Mouse (Mus musculus): ENCODE data around the gene Psme2b.
"Not testable (repeated sequence)": the region's sequence is repeated elsewhere in the genome, so short reads cannot be mapped to it uniquely, and the experiment has no call there.

Gene Psme2b

DNA sequence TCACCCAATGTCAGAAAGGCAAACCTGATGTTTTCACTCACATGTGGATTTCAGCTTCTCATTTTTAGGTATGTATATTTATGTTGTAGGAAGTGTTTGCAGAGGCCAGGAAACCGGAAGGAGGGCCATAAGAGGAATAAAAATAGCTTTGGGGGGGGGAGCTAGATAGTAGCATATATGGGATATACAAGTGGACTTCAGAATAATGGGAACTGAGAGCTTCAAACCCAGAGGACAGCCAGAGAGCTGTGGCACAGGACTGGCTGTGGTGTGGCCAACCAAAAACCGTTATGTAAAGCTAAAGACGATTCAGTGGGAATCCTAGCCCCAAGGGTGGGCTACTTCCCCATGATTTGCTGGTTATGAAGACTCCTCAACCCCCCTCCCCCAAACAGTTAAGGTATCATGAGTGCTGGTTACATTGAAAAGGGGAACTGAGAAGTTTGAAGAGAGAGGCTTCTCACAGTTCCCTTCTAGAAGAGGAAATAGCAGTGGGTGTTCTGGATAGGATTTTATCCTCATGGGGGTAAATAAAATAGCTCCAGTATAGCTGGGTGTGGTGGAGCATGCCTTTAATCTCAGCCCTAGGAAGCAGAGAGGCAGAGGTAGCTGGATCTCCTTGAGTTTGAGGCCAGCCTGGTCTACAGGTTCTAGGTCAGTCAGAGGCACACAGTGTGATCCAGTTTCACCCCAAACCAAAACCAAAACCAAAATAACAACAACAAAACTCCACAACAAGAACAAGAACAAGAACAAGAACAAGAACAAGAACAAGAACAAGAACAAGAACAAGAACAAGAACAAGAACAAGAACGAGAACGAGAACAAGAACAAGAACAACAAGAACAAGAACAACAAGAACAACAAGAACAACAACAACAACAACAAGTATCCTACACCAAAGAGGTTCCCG is 45.1 kb downstream of the Psme2b start:
- DNase-seq (ENCODE audit: low spot score), result not testable (repeated sequence)

DNA sequence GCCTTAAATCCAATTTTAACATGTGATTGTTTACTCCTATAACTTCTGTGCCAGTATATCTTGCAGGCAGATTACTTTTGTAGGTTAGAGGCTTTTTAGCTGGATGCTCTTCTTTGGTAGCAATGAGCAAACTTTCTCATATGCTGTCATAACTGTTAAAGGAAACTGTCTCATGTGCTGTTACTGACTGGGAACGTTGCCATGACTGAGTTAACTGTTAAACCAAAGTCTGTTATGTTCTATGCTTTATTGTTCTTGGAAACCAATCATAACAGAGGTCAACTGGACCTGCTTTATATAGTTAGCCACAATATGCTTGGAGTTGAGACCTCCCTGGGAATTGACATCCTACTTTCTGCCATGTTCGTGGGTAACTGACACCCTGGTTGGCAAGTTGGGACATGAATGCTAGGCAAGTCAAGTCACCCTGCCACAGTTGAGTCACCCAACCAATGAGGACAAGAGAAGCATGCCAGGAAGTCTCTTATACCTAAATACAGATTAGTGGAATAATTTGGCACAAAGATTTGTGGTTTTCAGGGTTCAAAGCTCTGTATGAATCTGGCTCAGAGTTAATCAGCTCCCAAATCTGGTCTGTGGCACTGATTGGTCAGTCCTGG is 47.1 kb downstream of the Psme2b start:
- DNase-seq (ENCODE audit: low spot score), result no peak

Data from embryo, embryonic 10.5 days (tissue).